Mouse (Mus musculus): ENCODE measurements at regions not wholly inside any gene's neighbourhood (a gene's known extent, or its start where the extent isn't known, plus 50 kb on each side); places are given as distances from the start of the nearest gene placed in this dataset.

GRCm38 (mm10) chr10:96527864-96528263, 88.9 kb upstream of the Btg1 start:
- no peak for TF ChIP-seq CTCF (conservative IDR thresholded peaks at IDR 0.05; ENCODE audit: low read length)
- no peak for TF ChIP-seq POU5F1 (IDR thresholded peaks at IDR 0.05; ENCODE audit: borderline replicate concordance, low read length)
- no peak for TF ChIP-seq NANOG (IDR thresholded peaks at IDR 0.05; ENCODE audit: borderline replicate concordance, low read length)
